Mouse (Mus musculus) liver, postnatal 0 days (tissue): ENCODE results near the gene Ndufv1. TPM values are rescaled to one million over a fixed set of nuclear protein-coding genes. Genes with fewer than 3 reads are reported as not detected.

Experiments
- ATAC-seq: fragments of 200-750 bp; cut with Nextera tagmentation; 2 replicates; pipeline ENCODE4 v1.8.0; 2017; ENCODE audit warnings: mild to moderate bottlenecking, moderate library complexity
- DNase-seq: peaks from one replicate; pipeline ENCODE4 v3.0.0-alpha.2; 2016
- H3K27ac ChIP-seq: fragments of 300-500 bp; sonication (generic); 2 replicates; pipeline ENCODE4 v1.5.1; 2014; ENCODE audit warnings: antibody characterized with exemption, moderate library complexity, mild to moderate bottlenecking, low read depth
- H3K27me3 ChIP-seq: fragments of 300-500 bp; sonication (generic); 2 replicates; pipeline ENCODE4 v1.6.1; 2014; ENCODE audit warnings: low read length, control low read depth, mixed read lengths; ENCODE audit not compliant: insufficient read depth
- H3K36me3 ChIP-seq: fragments of 300-500 bp; sonication (generic); replicated peaks from 2 replicates; pipeline ENCODE4 v1.6.1; 2014; ENCODE audit warnings: mild to moderate bottlenecking, control low read depth, low read length, moderate library complexity, mixed read lengths; ENCODE audit not compliant: insufficient read depth
- H3K4me1 ChIP-seq: fragments of 300-500 bp; sonication (generic); 2 replicates; pipeline ENCODE4 v1.6.1; 2014; ENCODE audit warnings: antibody characterized with exemption, mild to moderate bottlenecking, control low read depth; ENCODE audit not compliant: insufficient read depth
- H3K4me2 ChIP-seq: fragments of 300-500 bp; sonication (generic); 2 replicates; pipeline ENCODE4 v1.6.1; 2014; ENCODE audit warnings: low read depth, mild to moderate bottlenecking, low read length, moderate library complexity, mixed read lengths
- H3K4me3 ChIP-seq: fragments of 300-500 bp; sonication (generic); 2 replicates; pipeline ENCODE4 v1.5.1; 2014; ENCODE audit warnings: low read depth, low read length
- H3K9ac ChIP-seq: fragments of 300-500 bp; sonication (generic); replicated peaks from 2 replicates; pipeline ENCODE4 v1.6.1; 2014; ENCODE audit warnings: mild to moderate bottlenecking, moderate library complexity
- H3K9me3 ChIP-seq: fragments of 300-500 bp; sonication (generic); 2 replicates; pipeline ENCODE4 v1.6.1; 2016; ENCODE audit warnings: mild to moderate bottlenecking, control low read depth, low read length, mixed read lengths
- CTCF ChIP-seq: sonication (generic); IDR thresholded peaks from 2 replicates; pipeline ENCODE4 v1.5.1; 2016; ENCODE audit warnings: antibody characterized with exemption, low read depth
- EP300 ChIP-seq: IDR thresholded peaks from 2 replicates; pipeline ENCODE4 v1.6.1; 2016; ENCODE audit warnings: antibody characterized with exemption, low read depth, mild to moderate bottlenecking
- WGBS: fragments of 180-500 bp; shearing (Covaris S2); extraction: QIAGEN DNeasy Blood & Tissue Kit; methylation state at CpG from one replicate; pipeline ENCODE4 v1.1.7; 2014; ENCODE audit not compliant: insufficient replicate concordance; 5-methylcytosine and 5-hydroxymethylcytosine counted together
- polyA plus RNA-seq: library from polyadenylated mRNA; unstranded; fragments of >200 nt; fragmentation: Nextera tagmentation; extraction: Ambion mirVana; gene quantifications from 2 replicates; pipeline ENCODE4 v1.2.1, GENCODE M21; 2015

Ndufv1 gene
- polyA plus RNA-seq, 1 experiment from 2014 or later, result 171 TPM

- ATAC-seq (peak; percentile 3; the same call in 1 of the 2 replicates), DNase-seq (no peak)
- no peaks in the 10 kb centered on the region for H3K27me3 ChIP-seq
- H3K4me2 ChIP-seq, result peak overlapping the region; percentile 100
- 25% methylated on average over 17 of the region's 17 CpGs for WGBS
- no peaks in the 10 kb centered on the region for H3K9me3 ChIP-seq
- peak overlapping the region; percentile 97 for H3K27ac ChIP-seq
- no peak for TF ChIP-seq EP300
- no peak for TF ChIP-seq CTCF
- peaks cover 14% of the 10 kb centered on the region for H3K4me1 ChIP-seq
- H3K4me3 ChIP-seq, result peak overlapping the region; percentile 80
- H3K36me3 ChIP-seq, result 0 out of 2 replicates have a peak, but pooled peaks cover 6% of the 10 kb centered on the region
- peak overlapping the region; percentile 83 for H3K9ac ChIP-seq
Measured at GRCm38 (mm10) chr19:4000949-4001525, 11.6 kb downstream of the Ndufv1 start.

GRCm38 (mm10) chr19:4000119-4000900 lies 12.3 kb downstream of the Ndufv1 start, which contains the start of the genes Nudt8 and Gm49405:
Gene Nudt8, plus strand, starts transcription at chr19:4000580.
Gene Gm49405, plus strand, starts transcription at chr19:4000626.
- ATAC-seq (peak; percentile 92), DNase-seq (peak; percentile 97)
- Histone ChIP-seq H3K27ac (peak within 1 kb of the TSS; percentile 97), H3K4me2 (peak within 1 kb of the TSS; percentile 100), H3K9me3 (no peaks in the 10 kb centered on the region), H3K27me3 (no peaks in the 10 kb centered on the region), H3K9ac (peak within 1 kb of the TSS; percentile 83), H3K4me3 (peak within 1 kb of the TSS; percentile 80), H3K4me1 (peaks cover 14% of the 10 kb centered on the region), H3K36me3 (0 out of 2 replicates have a peak, but pooled peaks cover 4% of the 10 kb centered on the region)
- WGBS, result under 1% methylated on average over 64 of the region's 64 CpGs
- TF ChIP-seq EP300, result no peak
- TF ChIP-seq CTCF, result peak; percentile 93

GRCm38 (mm10) chr19:3999121-3999730 lies 13.4 kb downstream of the Ndufv1 start:
- H3K27me3 ChIP-seq, result no peaks in the 10 kb centered on the region
- no peaks in the 10 kb centered on the region for H3K36me3 ChIP-seq
- WGBS, result 75% methylated on average over 9 of the region's 9 CpGs
- no peaks in the 10 kb centered on the region for H3K9me3 ChIP-seq
- TF ChIP-seq EP300 (no peak), CTCF (no peak)
- DNase-seq (no peak), ATAC-seq (no peak)
- H3K4me1 ChIP-seq, result peaks cover 14% of the 10 kb centered on the region
- H3K4me2 ChIP-seq, result peak overlapping the region; percentile 100
- no peak overlapping the region for H3K9ac ChIP-seq
- H3K4me3 ChIP-seq, result no peak overlapping the region
- H3K27ac ChIP-seq, result no peak overlapping the region

- peaks cover 14% of the 10 kb centered on the region for H3K4me1 ChIP-seq
- no peaks in the 10 kb centered on the region for H3K36me3 ChIP-seq
- WGBS, result 83% methylated on average over 8 of the region's 8 CpGs
- no peaks in the 10 kb centered on the region for H3K9me3 ChIP-seq
- no peak for ATAC-seq
- no peak overlapping the region for H3K9ac ChIP-seq
- H3K4me2 ChIP-seq, result no peak overlapping the region
- no peak for DNase-seq
- no peak overlapping the region for H3K27ac ChIP-seq
- no peaks in the 10 kb centered on the region for H3K27me3 ChIP-seq
- no peak overlapping the region for H3K4me3 ChIP-seq
- TF ChIP-seq CTCF, result no peak
- no peak for TF ChIP-seq EP300
Measured at GRCm38 (mm10) chr19:3998335-3998734, 14.3 kb downstream of the Ndufv1 start.

- DNase-seq (no peak), ATAC-seq (no peak)
- no peak overlapping the region for H3K27ac ChIP-seq
- no peak for TF ChIP-seq CTCF
- TF ChIP-seq EP300, result no peak
- WGBS, result 59% methylated on average over 8 of the region's 8 CpGs
- no peak overlapping the region for H3K9ac ChIP-seq
- H3K9me3 ChIP-seq, result no peaks in the 10 kb centered on the region
- H3K27me3 ChIP-seq, result no peaks in the 10 kb centered on the region
- peaks cover 14% of the 10 kb centered on the region for H3K4me1 ChIP-seq
- no peak overlapping the region for H3K4me3 ChIP-seq
- no peak overlapping the region for H3K4me2 ChIP-seq
- H3K36me3 ChIP-seq, result no peaks in the 10 kb centered on the region
Measured at GRCm38 (mm10) chr19:3997231-3997630, 15.4 kb downstream of the Ndufv1 start.

- no peak for ATAC-seq
- Histone ChIP-seq H3K27ac (no peak overlapping the region), H3K9ac (no peak overlapping the region), H3K4me1 (peaks cover 14% of the 10 kb centered on the region), H3K27me3 (no peaks in the 10 kb centered on the region), H3K4me3 (no peak overlapping the region), H3K4me2 (no peak overlapping the region), H3K9me3 (no peaks in the 10 kb centered on the region), H3K36me3 (no peaks in the 10 kb centered on the region)
- TF ChIP-seq CTCF (no peak), EP300 (no peak)
- no peak for DNase-seq
- whole genome bisulfite sequencing, result 63% methylated on average over 8 of the region's 8 CpGs
Measured at GRCm38 (mm10) chr19:3996747-3997146, 15.9 kb downstream of the Ndufv1 start.
